Mouse (Mus musculus): ENCODE data around the gene Arl9.

DNA sequence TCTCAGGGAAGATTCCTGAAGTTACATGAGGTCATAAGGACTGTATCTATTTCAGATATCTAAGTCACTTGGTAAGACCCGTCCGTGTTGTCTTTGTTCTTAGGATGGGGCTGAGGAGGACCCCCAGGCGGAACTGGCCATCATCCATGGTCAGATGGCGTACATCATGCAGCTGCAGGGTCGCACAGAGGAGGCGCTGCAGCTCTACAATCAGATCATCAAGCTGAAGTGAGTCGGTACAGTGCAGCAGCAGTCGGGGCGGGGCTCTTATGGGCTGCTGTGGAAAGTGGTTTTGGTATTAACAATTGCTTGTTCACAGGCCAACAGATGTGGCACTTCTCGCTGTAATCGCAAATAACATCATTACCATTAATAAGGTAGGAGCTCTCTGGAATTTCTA is 19.8 kb upstream of the Arl9 start:
- no peak for TF ChIP-seq CTCF (IDR thresholded peaks at IDR 0.05)
- TF ChIP-seq EP300 (IDR thresholded peaks at IDR 0.05) = no peak

Data from lung, postnatal 0 days (tissue).